Mouse (Mus musculus) adrenal gland (tissue): ENCODE results near the gene Ccdc85c.

Experiments
- intact Hi-C: fragments of 180-260 bp; cut with DNase I; formaldehyde crosslinking; loops from one replicate; pipeline ENCODE4 v1.15.1; 2025

The Ccdc85c gene

GRCm38 (mm10) chr12:108240953-108241588 lies 34.2 kb downstream of the Ccdc85c start:
- intact Hi-C loops = no loop called here

DNA sequence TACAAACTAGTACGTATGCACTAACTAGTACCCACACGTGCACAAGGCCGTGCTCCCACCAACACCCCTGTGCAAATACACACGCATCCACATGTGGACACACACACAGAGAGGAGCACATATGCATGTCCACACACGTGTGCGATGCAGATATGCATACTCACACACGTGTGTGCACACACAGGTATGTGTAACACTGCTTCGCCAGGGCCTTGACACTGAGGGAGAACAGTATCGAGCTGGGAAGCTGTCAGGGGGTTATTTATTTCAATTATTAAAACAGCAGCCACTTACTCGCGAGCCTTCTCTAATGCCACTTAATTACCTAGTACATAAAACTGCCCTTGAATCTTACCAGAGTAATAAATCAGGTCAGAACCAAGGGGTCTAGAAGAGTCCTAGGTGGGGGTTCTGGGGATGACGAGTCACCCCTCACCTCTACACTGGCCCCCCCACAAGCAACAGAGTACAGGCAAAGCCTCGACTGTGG lies 34.8 kb downstream of the Ccdc85c start:
- intact Hi-C loops = no loop called here

DNA sequence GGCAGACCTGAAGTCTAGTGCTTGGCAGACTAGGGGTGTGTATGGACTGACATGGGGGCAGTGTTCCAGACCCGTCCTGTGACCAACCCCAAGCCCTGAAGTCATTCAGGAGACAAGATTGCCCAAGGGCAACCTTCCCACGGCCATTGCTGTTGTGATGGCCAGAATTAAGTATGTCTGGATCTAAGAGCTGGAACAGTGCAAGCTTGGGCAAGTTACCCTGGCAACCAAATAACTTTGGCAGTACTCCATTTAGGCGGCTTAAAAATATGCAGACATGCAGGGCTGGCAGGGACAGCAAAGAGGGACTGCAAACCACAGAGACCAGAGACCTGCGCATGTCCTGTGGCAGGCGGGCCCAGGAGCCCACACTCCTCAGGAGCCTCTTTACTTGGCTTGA lies 35.8 kb downstream of the Ccdc85c start:
- intact Hi-C loops = no loop called here

DNA sequence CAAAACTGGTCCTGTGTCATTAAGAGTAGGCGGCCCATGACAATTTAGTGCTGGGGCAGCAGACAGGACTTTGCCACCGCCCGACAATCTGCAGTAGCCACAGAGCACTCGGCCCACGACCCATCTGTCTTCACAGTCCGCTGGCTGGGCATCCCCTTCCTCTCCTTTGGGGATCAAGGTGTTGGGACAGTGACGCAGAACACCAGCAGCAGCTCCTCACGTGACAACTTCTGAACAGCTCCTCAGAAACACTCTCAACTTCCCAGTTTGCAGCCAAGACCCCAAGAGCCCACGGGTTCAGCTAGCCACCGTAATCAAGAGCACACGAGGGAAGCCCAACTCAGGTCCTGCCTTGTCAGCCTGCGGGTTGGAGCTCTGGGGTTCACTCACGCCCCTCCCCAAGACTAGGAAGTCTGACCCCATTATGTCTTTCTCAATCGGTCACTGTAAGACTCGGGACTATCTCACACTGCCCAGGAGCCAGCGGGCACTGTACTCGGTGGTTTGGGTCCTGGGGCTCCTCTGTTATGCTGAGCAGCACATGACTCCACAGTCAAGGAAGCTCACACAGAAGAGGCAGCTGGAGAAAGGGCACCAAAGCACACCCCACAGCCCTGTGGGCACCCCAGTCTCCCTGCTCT lies 36.7 kb downstream of the Ccdc85c start:
- intact Hi-C loops = no loop called here

DNA sequence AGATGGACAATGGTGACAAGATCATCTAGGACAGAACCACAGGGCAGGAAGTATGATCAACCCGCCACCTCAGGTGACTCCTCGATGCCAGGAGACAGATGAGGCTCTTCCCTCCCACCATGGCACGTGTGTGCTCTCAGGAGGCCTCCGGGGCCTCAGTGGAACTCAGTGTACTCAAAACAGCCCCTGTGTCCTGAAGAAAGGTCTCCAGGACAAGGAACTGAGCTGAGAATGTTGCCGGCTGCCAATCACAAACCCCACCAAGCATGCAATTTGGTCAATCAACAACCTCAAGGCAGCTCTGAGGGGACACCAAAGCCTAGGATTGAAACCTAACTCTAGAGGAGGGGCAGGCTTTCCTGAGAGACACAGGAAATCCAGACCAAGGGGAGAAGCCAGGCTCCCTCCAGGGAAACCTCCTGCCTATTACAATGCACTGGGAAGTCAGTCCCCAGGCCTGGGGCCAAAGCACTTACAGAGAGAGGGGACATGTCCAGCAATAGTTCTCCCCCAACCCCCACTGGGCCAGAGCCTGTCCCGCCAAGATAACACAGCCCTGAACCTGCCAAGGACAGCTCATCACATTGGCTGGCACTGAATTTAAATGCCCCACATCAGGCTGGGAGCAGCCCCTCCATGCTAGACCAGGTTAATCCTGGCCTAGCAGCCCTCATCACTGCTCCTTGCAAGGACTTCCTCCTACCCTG lies 37.8 kb downstream of the Ccdc85c start:
- intact Hi-C loops = no loop called here

DNA sequence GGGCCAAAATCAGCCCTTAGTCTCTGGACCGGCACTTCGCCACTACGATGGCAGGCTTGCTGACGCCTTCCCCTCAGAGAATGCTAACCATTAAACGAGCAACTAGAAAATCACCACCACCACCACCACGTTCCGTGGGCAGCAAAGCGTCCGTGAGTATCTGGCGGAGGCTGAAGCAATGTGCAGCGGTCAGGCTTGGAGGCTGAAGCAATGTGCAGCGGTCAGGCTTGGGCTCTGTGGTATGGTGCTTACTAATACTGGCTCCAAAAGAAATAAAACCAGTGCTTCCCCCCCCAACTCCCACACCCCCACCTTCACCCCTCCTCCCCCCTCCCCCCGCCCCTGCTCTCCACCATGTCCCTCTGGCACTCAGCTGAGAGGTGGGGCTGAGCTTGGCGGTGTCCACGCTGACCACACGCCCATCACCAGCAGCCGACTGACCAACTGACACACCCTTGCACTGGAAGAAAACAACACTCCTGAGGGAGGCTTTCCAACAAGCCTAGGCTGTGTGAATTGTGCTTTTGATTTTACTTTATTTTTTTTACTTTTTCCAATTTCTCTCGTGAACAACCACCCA lies 39.2 kb downstream of the Ccdc85c start:
- intact Hi-C loops = no loop called here

DNA sequence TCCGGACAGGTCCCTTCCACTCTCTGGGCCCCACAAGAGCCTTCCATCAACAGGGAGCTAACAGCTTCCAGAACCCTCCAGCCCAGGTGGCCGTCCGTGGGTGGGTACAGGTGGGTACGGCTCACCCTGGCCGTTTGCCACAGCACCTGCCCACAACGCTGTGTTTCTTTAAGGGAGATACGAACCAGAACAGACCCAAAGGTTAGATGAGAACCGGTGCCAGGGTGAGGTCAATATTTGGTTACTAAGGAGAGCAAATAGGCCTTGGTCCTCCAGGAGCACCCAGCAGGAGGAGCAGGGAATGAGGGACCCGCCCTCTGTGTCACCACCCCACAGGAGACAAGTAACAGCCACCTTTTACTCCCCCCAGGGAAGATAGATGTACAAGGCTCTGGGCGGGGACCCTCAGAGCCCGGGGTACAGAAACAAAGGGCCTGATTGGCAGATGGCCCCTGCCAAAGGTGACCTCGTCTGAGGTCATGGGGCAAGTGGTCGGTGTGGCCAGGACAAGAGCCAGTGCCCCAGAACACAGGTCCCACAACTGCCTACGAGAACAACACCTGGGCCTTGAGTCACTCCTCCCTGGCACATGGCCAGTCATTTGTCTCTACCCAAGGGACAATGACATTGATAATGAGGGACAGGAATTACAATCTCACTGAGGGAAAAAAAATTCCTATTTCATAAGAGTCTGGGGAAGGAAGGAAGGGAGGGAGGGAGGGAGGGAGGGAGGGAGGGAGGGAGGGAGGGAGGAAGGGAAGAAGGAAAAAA lies 40.2 kb downstream of the Ccdc85c start:
- intact Hi-C loops = no loop called here

DNA sequence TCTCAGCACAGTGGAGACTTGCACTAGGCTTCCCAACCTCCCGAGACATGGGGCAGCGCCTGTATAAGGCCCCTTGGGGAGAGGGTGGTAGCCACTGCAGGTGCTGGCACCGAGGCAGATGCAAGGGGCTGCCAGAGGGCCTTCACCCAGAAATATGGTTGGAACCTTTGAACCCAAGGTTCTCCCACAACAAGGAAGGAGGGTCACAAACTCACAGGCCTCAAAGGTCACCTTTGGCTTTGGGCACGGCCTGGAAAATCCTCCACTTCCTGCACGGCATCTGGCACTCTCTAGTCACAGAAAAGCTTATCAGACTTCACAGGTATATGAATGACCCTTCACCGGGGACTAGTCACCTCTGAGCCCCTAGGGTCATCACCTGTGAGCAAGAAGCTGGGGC lies 41.5 kb downstream of the Ccdc85c start:
- intact Hi-C loops = no loop called here

GRCm38 (mm10) chr12:108231901-108232300 lies 43.3 kb downstream of the Ccdc85c start:
- intact Hi-C loops = no loop called here

DNA sequence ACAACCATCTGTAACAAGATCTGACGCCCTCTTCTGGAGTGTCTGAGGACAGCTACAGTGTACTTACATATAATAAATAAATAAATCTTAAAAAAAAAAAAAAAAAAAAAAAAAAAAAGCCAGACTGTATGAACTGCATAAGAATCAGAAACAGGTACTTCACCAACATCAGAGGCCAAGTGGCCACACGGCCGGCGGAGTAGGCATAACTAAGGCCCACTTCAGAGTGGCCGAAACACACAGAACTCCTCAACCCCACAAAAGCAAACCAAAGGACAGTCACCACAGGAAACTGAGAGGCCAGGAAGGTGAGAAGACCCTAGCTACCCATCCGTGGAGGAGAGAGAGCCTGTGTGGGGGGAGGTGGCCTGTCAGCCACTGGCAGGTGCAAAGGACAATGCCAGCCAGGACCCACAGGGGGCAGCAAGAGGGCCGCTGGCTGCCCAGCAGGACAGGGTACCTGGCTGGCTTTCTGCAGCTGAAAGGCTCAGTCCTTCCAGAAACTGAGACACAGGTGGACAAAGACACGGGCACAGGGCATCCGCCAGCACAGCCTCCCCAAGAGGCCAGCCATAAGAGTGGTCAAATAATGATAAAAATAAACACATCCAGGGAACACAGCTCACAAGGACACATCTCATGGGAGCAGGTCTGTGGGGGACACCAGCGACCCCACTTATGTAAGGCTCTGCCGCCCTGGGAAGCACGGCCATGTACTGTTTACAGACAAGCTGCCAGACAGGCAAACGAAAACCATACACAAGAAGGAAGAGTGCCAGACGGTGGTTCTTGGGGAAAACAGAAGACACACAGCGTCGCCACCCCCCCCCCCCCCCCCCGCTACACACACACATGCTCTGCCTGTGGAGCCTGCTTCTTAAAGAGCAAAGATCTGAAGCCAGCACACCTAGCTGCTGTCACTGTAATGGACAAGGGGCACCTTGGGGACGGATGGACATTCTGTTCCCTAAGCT lies 44.1 kb downstream of the Ccdc85c start:
- intact Hi-C loops = no loop called here

DNA sequence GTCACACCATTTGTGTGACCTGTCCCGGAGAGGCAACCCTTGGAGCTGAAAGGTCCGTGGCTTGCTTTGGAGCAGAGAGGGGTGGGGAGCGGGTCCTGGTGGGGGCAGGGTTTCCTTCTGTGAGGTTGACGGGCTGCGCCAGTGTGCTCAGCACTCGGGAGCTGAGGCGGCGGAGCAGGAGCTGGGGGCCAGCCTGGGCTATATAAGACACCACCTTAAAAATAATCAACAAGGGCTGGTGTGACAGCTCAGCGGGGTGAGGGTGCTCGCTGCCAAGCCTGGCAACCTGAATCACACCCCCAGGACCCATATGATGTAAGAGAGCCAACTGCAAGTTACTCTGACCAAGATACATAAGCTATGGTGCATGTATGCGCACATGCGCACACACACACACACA lies 45.1 kb downstream of the Ccdc85c start:
- intact Hi-C loops = no loop called here

- intact Hi-C loops = no loop called here
These were observed 47.7 kb downstream of the Ccdc85c start for GRCm38 (mm10) chr12:108227527-108227926.

- intact Hi-C loops = no loop called here
These were observed 48.3 kb downstream of the Ccdc85c start for GRCm38 (mm10) chr12:108226941-108227340.

DNA sequence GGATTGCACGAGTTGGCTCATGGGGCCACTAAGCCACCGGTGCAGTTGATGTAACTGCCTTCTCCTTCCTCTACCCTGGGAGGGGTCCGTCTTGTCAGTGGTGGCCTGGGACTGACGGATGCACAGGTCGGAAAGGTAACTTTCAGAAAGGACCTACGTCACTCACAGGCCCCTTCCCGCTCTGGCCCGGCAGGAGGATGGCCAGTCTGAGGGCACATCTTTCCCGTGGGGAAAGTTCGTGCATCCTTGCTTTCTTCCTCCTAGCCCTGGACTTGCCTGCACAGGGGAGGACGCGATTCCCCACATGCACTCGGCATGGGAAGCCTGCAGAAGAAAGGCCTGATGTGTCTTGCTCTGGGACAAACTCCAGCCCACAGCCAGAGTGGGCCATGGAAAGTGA lies 49.0 kb downstream of the Ccdc85c start:
- intact Hi-C loops = no loop called here

DNA sequence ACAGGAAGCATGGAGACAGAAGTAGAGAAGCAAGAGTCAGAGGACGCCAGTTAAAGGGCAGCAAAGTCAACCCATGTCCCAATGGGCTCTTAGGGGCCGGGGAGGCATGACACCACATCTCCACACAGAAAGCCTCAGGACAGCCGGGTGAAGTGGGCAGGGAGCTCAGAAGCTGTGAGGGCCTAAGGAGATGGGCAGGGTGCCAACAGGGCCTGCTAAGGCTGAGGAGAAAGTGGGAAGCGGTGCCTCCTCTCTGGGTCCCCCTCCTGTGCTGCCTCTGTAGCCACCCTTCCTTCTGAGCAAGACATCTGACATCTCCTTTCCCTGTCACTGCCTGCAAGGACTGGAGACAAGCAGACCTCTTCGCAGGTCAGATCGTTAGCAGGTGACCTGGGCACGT lies 49.4 kb downstream of the Ccdc85c start:
- intact Hi-C loops = no loop called here

GRCm38 (mm10) chr12:108223357-108223756 lies 51.9 kb downstream of the Ccdc85c start:
- intact Hi-C loops = no loop called here

DNA sequence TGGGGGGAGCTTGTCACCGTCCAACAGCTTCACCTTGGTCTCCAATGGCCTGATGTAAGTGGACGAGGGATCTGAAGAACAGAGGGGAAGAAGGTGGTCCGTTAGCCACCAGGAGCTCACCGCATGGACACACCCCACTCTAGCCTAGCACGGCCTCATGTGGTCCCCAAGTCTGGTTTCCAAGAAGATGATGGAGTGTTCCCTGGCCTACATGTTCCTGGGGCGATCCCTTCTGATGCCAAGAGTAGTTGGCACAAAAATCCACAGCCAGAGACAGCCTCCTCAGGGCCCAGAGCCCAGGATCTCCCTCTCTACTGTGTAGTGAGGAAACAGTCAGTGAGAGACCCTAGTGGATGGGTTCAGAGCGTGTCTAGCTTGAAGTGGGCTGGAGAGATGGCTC lies 53.5 kb downstream of the Ccdc85c start:
- intact Hi-C loops = no loop called here

- intact Hi-C loops = no loop called here
These were observed 54.0 kb downstream of the Ccdc85c start for GRCm38 (mm10) chr12:108221206-108221605.

DNA sequence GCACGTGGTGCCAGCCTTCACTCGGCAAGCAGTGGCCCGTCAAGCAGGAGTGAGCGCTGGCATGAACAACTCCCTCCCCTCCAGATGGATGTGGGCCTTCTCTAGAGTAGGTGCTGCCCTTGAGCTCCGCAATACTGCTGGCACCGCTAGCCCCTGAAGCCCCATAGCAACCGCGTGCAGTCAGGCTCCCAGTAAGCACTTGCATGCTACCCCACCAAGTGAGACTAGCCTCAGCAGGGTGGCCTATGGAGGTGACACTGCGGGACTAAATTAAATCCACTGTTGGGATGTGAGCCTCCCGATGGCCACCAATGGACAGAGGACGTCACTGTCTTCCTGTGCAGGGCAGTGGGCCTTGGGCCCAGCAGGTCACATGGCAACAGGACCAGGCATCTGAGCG lies 54.6 kb downstream of the Ccdc85c start:
- intact Hi-C loops = no loop called here
